Mouse (Mus musculus): ENCODE measurements around the gene Dnm3.

DNA sequence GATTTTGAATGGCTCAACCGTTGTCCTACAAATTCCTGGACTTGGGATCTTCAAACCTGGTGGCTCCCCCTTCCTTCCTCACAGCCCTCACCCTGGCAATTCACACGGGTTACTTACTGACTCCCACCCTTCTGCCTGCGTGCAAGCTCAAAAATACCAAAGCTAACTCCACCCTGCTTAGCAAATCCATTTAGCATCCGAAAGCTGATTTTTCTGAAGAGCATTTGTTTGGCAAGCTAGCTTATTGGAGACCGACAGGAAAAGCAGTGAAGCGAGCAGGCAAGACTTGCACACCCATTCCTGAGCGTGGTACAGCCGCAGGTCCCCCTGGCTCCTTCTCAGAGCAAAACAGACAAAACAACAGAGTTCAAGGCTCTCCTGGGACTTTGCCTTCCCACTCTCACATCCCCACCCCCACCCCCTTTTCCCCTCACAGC lies 469.2 kb downstream of the Dnm3 start:
- TF ChIP-seq POLR2A (IDR thresholded peaks at IDR 0.05; ENCODE audit: control insufficient read depth in 1 of 2, insufficient read depth in 1 of 2, low read depth in 1 of 2, low read length in 2 of 2, poor library complexity in 1 of 2) = no peak
- TF ChIP-seq CTCF (IDR thresholded peaks at IDR 0.05 in 2 of 3, conservative IDR thresholded peaks at IDR 0.05 in 1 of 3; ENCODE audit: control insufficient read depth in 1 of 3, insufficient read depth in 1 of 3, low read depth in 2 of 3, low read length in 3 of 3, poor library complexity in 1 of 3, severe bottlenecking in 1 of 3) = no peak
- TF ChIP-seq POLR2AphosphoS2 (IDR thresholded peaks at IDR 0.05; ENCODE audit: low read length) = no peak
- no peak for TF ChIP-seq MAFK (IDR thresholded peaks at IDR 0.05; ENCODE audit: borderline replicate concordance, low read depth, low read length)
- no peak for TF ChIP-seq ZNF384 (IDR thresholded peaks at IDR 0.05; ENCODE audit: low read depth, low read length)
- no peak for TF ChIP-seq RAD21 (IDR thresholded peaks at IDR 0.05; ENCODE audit: low read depth, low read length)
- TF ChIP-seq TAL1 (IDR thresholded peaks at IDR 0.05; ENCODE audit: low read length) = no peak
- TF ChIP-seq MXI1 (IDR thresholded peaks at IDR 0.05; ENCODE audit: low read depth, low read length) = no peak
- TF ChIP-seq TCF12 (IDR thresholded peaks at IDR 0.05; ENCODE audit: low read depth, low read length) = no peak
- TF ChIP-seq E2F4 (IDR thresholded peaks at IDR 0.05; ENCODE audit: borderline replicate concordance, low read depth, low read length) = no peak
- TF ChIP-seq EP300 (IDR thresholded peaks at IDR 0.05; ENCODE audit: low read depth in 1 of 2, low read length in 2 of 2) = no peak
- no peak for TF ChIP-seq ZC3H11A (IDR thresholded peaks at IDR 0.05; ENCODE audit: low read depth, low read length)
